Mouse (Mus musculus) heart, postnatal 0 days (tissue): ENCODE results near the gene Naaladl2.

ENCODE experiments used
- CTCF ChIP-seq: IDR thresholded peaks from 2 replicates; pipeline ENCODE4 v1.5.1; 2016; ENCODE audit warnings: antibody characterized with exemption, control low read depth, low read depth
- EP300 ChIP-seq: IDR thresholded peaks from 2 replicates; pipeline ENCODE4 v1.6.1; 2016; ENCODE audit warnings: antibody characterized with exemption, low read depth

- no peak for TF ChIP-seq CTCF
- no peak for TF ChIP-seq EP300
Observed at GRCm38 (mm10) chr3:24796739-24797138, 347.3 kb downstream of the Naaladl2 start.
